Mouse (Mus musculus): Measurements from ENCODE around the gene Rac2. TPM values are rescaled to one million over a fixed set of nuclear protein-coding genes. Genes with fewer than 3 reads are reported as not detected.

The Rac2 gene
- polyA plus RNA-seq, 1 experiment from 2014 or later = 23.4 TPM

GRCm38 (mm10) chr15:78572270-78572600 is 348 bp downstream of the Rac2 start:
- Histone ChIP-seq H3K9me3 (ENCODE audit: control insufficient read depth, low read length) (no peaks in the 10 kb centered on the region), H3K4me2 (ENCODE audit: low read depth, low read length) (no peak overlapping the region), H3K36me3 (ENCODE audit: control insufficient read depth, insufficient read depth, low read length) (no peaks in the 10 kb centered on the region), H3K4me1 (replicated peaks; ENCODE audit: control insufficient read depth, insufficient read depth, low read length) (peaks cover 2% of the 10 kb centered on the region; the same call in 1 of the 2 replicates), H3K9ac (ENCODE audit: low read length) (no peak overlapping the region), H3K27ac (ENCODE audit: low read length) (no peak overlapping the region), H3K27me3 (ENCODE audit: control insufficient read depth, insufficient read depth, low read depth, low read length) (no peaks in the 10 kb centered on the region; the same call in 1 of the 2 replicates), H3K4me3 (ENCODE audit: low read length) (peak overlapping the region; percentile 18)
- 85% methylated on average over 5 of the region's 5 CpGs for WGBS
- ATAC-seq (ENCODE audit: low read depth) = no peak

GRCm38 (mm10) chr15:78571554-78572269 is 871 bp downstream of the Rac2 start:
- no peaks in the 10 kb centered on the region; the same call in 1 of the 2 replicates for H3K27me3 ChIP-seq (ENCODE audit: control insufficient read depth, insufficient read depth, low read depth, low read length)
- no peaks in the 10 kb centered on the region for H3K36me3 ChIP-seq (ENCODE audit: control insufficient read depth, insufficient read depth, low read length)
- ATAC-seq (ENCODE audit: low read depth) = no peak
- no peaks in the 10 kb centered on the region for H3K9me3 ChIP-seq (ENCODE audit: control insufficient read depth, low read length)
- no peak overlapping the region for H3K27ac ChIP-seq (ENCODE audit: low read length)
- peak overlapping the region; percentile 18 for H3K4me3 ChIP-seq (ENCODE audit: low read length)
- H3K9ac ChIP-seq (ENCODE audit: low read length) = no peak overlapping the region
- WGBS = 33% methylated on average over 16 of the region's 16 CpGs
- H3K4me2 ChIP-seq (ENCODE audit: low read depth, low read length) = no peak overlapping the region
- H3K4me1 ChIP-seq (replicated peaks; ENCODE audit: control insufficient read depth, insufficient read depth, low read length) = peaks cover 2% of the 10 kb centered on the region; the same call in 1 of the 2 replicates

- ATAC-seq (ENCODE audit: low read depth) = no peak
These were observed 2.4 kb downstream of the Rac2 start for GRCm38 (mm10) chr15:78570170-78570569.

GRCm38 (mm10) chr15:78567608-78568120 is 4.9 kb downstream of the Rac2 start:
- Histone ChIP-seq H3K9me3 (ENCODE audit: control insufficient read depth, low read length) (no peaks in the 10 kb centered on the region), H3K4me3 (ENCODE audit: low read length) (no peak overlapping the region), H3K27me3 (ENCODE audit: control insufficient read depth, insufficient read depth, low read depth, low read length) (no peaks in the 10 kb centered on the region), H3K4me1 (replicated peaks; ENCODE audit: control insufficient read depth, insufficient read depth, low read length) (no peaks in the 10 kb centered on the region), H3K9ac (ENCODE audit: low read length) (no peak overlapping the region), H3K4me2 (ENCODE audit: low read depth, low read length) (no peak overlapping the region), H3K36me3 (ENCODE audit: control insufficient read depth, insufficient read depth, low read length) (no peaks in the 10 kb centered on the region), H3K27ac (ENCODE audit: low read length) (no peak overlapping the region)
- WGBS = 63% methylated on average over 9 of the region's 9 CpGs
- no peak; the same call in 1 of the 2 replicates for ATAC-seq (ENCODE audit: low read depth)

More at GRCm38 (mm10) chr15:78570170-78570569, 2.4 kb downstream of the Rac2 start:
- Histone ChIP-seq H3K4me2 (ENCODE audit: low read depth, low read length) (no peak overlapping the region), H3K9me3 (ENCODE audit: control insufficient read depth, low read length) (no peaks in the 10 kb centered on the region), H3K9ac (ENCODE audit: low read length) (no peak overlapping the region), H3K27ac (ENCODE audit: low read length) (no peak overlapping the region), H3K27me3 (ENCODE audit: control insufficient read depth, insufficient read depth, low read depth, low read length) (no peaks in the 10 kb centered on the region; the same call in 1 of the 2 replicates), H3K4me3 (ENCODE audit: low read length) (no peak overlapping the region), H3K4me1 (replicated peaks; ENCODE audit: control insufficient read depth, insufficient read depth, low read length) (peaks cover 2% of the 10 kb centered on the region; the same call in 1 of the 2 replicates), H3K36me3 (ENCODE audit: control insufficient read depth, insufficient read depth, low read length) (no peaks in the 10 kb centered on the region)
- WGBS = 92% methylated on average over 5 of the region's 5 CpGs

GRCm38 (mm10) chr15:78564764-78565435 is 7.7 kb downstream of the Rac2 start:
- no peaks in the 10 kb centered on the region for H3K4me1 ChIP-seq (replicated peaks; ENCODE audit: control insufficient read depth, insufficient read depth, low read length)
- no peaks in the 10 kb centered on the region for H3K36me3 ChIP-seq (ENCODE audit: control insufficient read depth, insufficient read depth, low read length)
- H3K9ac ChIP-seq (ENCODE audit: low read length) = no peak overlapping the region
- whole genome bisulfite sequencing = 59% methylated on average over 11 of the region's 11 CpGs
- ATAC-seq (ENCODE audit: low read depth) = no peak
- H3K9me3 ChIP-seq (ENCODE audit: control insufficient read depth, low read length) = no peaks in the 10 kb centered on the region
- no peak overlapping the region for H3K4me2 ChIP-seq (ENCODE audit: low read depth, low read length)
- H3K4me3 ChIP-seq (ENCODE audit: low read length) = no peak overlapping the region
- H3K27ac ChIP-seq (ENCODE audit: low read length) = no peak overlapping the region
- H3K27me3 ChIP-seq (ENCODE audit: control insufficient read depth, insufficient read depth, low read depth, low read length) = no peaks in the 10 kb centered on the region

GRCm38 (mm10) chr15:78563937-78564336 is 8.6 kb downstream of the Rac2 start:
- no peaks in the 10 kb centered on the region for H3K4me1 ChIP-seq (replicated peaks; ENCODE audit: control insufficient read depth, insufficient read depth, low read length)
- no peaks in the 10 kb centered on the region for H3K27me3 ChIP-seq (ENCODE audit: control insufficient read depth, insufficient read depth, low read depth, low read length)
- ATAC-seq (ENCODE audit: low read depth) = no peak
- no peaks in the 10 kb centered on the region for H3K36me3 ChIP-seq (ENCODE audit: control insufficient read depth, insufficient read depth, low read length)
- H3K9me3 ChIP-seq (ENCODE audit: control insufficient read depth, low read length) = no peaks in the 10 kb centered on the region
- no peak overlapping the region for H3K4me2 ChIP-seq (ENCODE audit: low read depth, low read length)
- H3K4me3 ChIP-seq (ENCODE audit: low read length) = no peak overlapping the region
- H3K27ac ChIP-seq (ENCODE audit: low read length) = no peak overlapping the region
- 69% methylated on average over 5 of the region's 5 CpGs for WGBS
- H3K9ac ChIP-seq (ENCODE audit: low read length) = no peak overlapping the region

- H3K9ac ChIP-seq (ENCODE audit: low read length) = no peak overlapping the region
- 94% methylated on average over 3 of the region's 3 CpGs for WGBS
- H3K9me3 ChIP-seq (ENCODE audit: control insufficient read depth, low read length) = no peaks in the 10 kb centered on the region
- H3K27ac ChIP-seq (ENCODE audit: low read length) = no peak overlapping the region
- no peaks in the 10 kb centered on the region for H3K4me1 ChIP-seq (replicated peaks; ENCODE audit: control insufficient read depth, insufficient read depth, low read length)
- no peak for ATAC-seq (ENCODE audit: low read depth)
- no peaks in the 10 kb centered on the region for H3K27me3 ChIP-seq (ENCODE audit: control insufficient read depth, insufficient read depth, low read depth, low read length)
- no peaks in the 10 kb centered on the region for H3K36me3 ChIP-seq (ENCODE audit: control insufficient read depth, insufficient read depth, low read length)
- no peak overlapping the region for H3K4me3 ChIP-seq (ENCODE audit: low read length)
- H3K4me2 ChIP-seq (ENCODE audit: low read depth, low read length) = no peak overlapping the region
These were observed 9.2 kb downstream of the Rac2 start for GRCm38 (mm10) chr15:78563344-78563743.

- Histone ChIP-seq H3K4me2 (ENCODE audit: low read depth, low read length) (no peak overlapping the region), H3K27ac (ENCODE audit: low read length) (no peak overlapping the region), H3K36me3 (ENCODE audit: control insufficient read depth, insufficient read depth, low read length) (no peaks in the 10 kb centered on the region), H3K4me3 (ENCODE audit: low read length) (no peak overlapping the region), H3K9ac (ENCODE audit: low read length) (no peak overlapping the region), H3K27me3 (ENCODE audit: control insufficient read depth, insufficient read depth, low read depth, low read length) (no peaks in the 10 kb centered on the region), H3K9me3 (ENCODE audit: control insufficient read depth, low read length) (no peaks in the 10 kb centered on the region), H3K4me1 (replicated peaks; ENCODE audit: control insufficient read depth, insufficient read depth, low read length) (no peaks in the 10 kb centered on the region)
- 57% methylated on average over 11 of the region's 11 CpGs for WGBS
- ATAC-seq (ENCODE audit: low read depth) = no peak
These were observed 13.2 kb downstream of the Rac2 start for GRCm38 (mm10) chr15:78559141-78559979.
